Mouse (Mus musculus): ENCODE measurements around the gene Zfp46.

Gene Zfp46

GRCm38 (mm10) chr4:136266716-136267343, 17.7 kb upstream of the Zfp46 start:
- peak; percentile 78 for DNase-seq

- DNase-seq = no peak
Measured at GRCm38 (mm10) chr4:136268912-136269311, 15.6 kb upstream of the Zfp46 start.

- DNase-seq = no peak
Measured at GRCm38 (mm10) chr4:136270648-136271047, 13.8 kb upstream of the Zfp46 start.

GRCm38 (mm10) chr4:136281097-136281496, 3.4 kb upstream of the Zfp46 start:
- DNase-seq = no peak

GRCm38 (mm10) chr4:136281611-136282010, 2.9 kb upstream of the Zfp46 start:
- DNase-seq = no peak

GRCm38 (mm10) chr4:136282621-136283480, 1.6 kb upstream of the Zfp46 start:
- DNase-seq = no peak

- DNase-seq = no peak
Measured at GRCm38 (mm10) chr4:136283783-136284182, 700 bp upstream of the Zfp46 start.

GRCm38 (mm10) chr4:136284891-136285290, 408 bp downstream of the Zfp46 start:
- no peak for DNase-seq

GRCm38 (mm10) chr4:136285348-136285810, 896 bp downstream of the Zfp46 start:
- DNase-seq = peak; percentile 90

- peak; percentile 91 to 92 for DNase-seq
Measured at GRCm38 (mm10) chr4:136285811-136286371, 1.4 kb downstream of the Zfp46 start.

GRCm38 (mm10) chr4:136289918-136290780, 5.7 kb downstream of the Zfp46 start:
- DNase-seq = no peak

GRCm38 (mm10) chr4:136290781-136291595, 6.5 kb downstream of the Zfp46 start:
- no peak for DNase-seq

GRCm38 (mm10) chr4:136291692-136292091, 7.2 kb downstream of the Zfp46 start:
- no peak for DNase-seq

- DNase-seq = no peak
Measured at GRCm38 (mm10) chr4:136295941-136296340, 11.5 kb downstream of the Zfp46 start.

- no peak for DNase-seq
Measured at GRCm38 (mm10) chr4:136302462-136302861, 18.0 kb downstream of the Zfp46 start.

GRCm38 (mm10) chr4:136304181-136304580, 19.7 kb downstream of the Zfp46 start:
- DNase-seq = no peak

- no peak for DNase-seq
Measured at GRCm38 (mm10) chr4:136308355-136308754, 23.9 kb downstream of the Zfp46 start.

GRCm38 (mm10) chr4:136309780-136310179, 25.3 kb downstream of the Zfp46 start:
- peak; percentile 76 to 79 for DNase-seq

GRCm38 (mm10) chr4:136310229-136311041, 26.0 kb downstream of the Zfp46 start, which contains the start of gene Hnrnpr:
Gene Hnrnpr, plus strand, starts transcription at chr4:136310942.
- DNase-seq = peak; percentile 98

GRCm38 (mm10) chr4:136311042-136311999, 26.8 kb downstream of the Zfp46 start:
- peak; percentile 61 to 66 for DNase-seq

All from B cell, adult 2 months (primary cell).